Mouse (Mus musculus): ENCODE measurements around the gene Zdhhc12. TPM values are rescaled to one million over a fixed set of nuclear protein-coding genes. Genes with fewer than 3 reads are reported as not detected.
"Not testable (repeated sequence)": the region's sequence is repeated elsewhere in the genome, so short reads cannot be mapped to it uniquely, and the experiment has no call there.

The Zdhhc12 gene
- total RNA-seq, 4 experiments from 2014 or later = 3.1 to 3.9 (median 3.4) TPM

- no peak for DNase-seq (ENCODE audit: low spot score in 2 of 2)
Observed at GRCm38 (mm10) chr2:30064298-30064697, 29.1 kb downstream of the Zdhhc12 start.

GRCm38 (mm10) chr2:30063791-30064190 lies 29.7 kb downstream of the Zdhhc12 start:
- DNase-seq (ENCODE audit: low spot score in 2 of 2) = no peak

GRCm38 (mm10) chr2:30063235-30063634 lies 30.2 kb downstream of the Zdhhc12 start:
- no peak for DNase-seq (ENCODE audit: low spot score in 2 of 2)

GRCm38 (mm10) chr2:30062249-30063093 lies 31.0 kb downstream of the Zdhhc12 start:
- DNase-seq (ENCODE audit: low spot score in 2 of 2) = peak; percentile 26 to 32

GRCm38 (mm10) chr2:30061215-30062166 lies 32.0 kb downstream of the Zdhhc12 start:
- no peak for DNase-seq (ENCODE audit: low spot score in 2 of 2)

GRCm38 (mm10) chr2:30058418-30058817 lies 35.0 kb downstream of the Zdhhc12 start:
- no peak for DNase-seq (ENCODE audit: low spot score in 2 of 2)

- no peak for DNase-seq (ENCODE audit: low spot score in 2 of 2)
Observed at GRCm38 (mm10) chr2:30057223-30057904, 36.1 kb downstream of the Zdhhc12 start, which contains the start of gene Set. Gene Set, plus strand, starts transcription at chr2:30057378.

GRCm38 (mm10) chr2:30056736-30057135 lies 36.7 kb downstream of the Zdhhc12 start:
- no peak for DNase-seq (ENCODE audit: low spot score in 2 of 2)

- DNase-seq (ENCODE audit: low spot score in 2 of 2) = not testable (repeated sequence)
Observed at GRCm38 (mm10) chr2:30055310-30055709, 38.1 kb downstream of the Zdhhc12 start.

GRCm38 (mm10) chr2:30051992-30052761 lies 41.3 kb downstream of the Zdhhc12 start:
- DNase-seq (ENCODE audit: low spot score in 2 of 2) = no peak

GRCm38 (mm10) chr2:30049831-30050230 lies 43.6 kb downstream of the Zdhhc12 start:
- no peak for DNase-seq (ENCODE audit: low spot score in 2 of 2)

GRCm38 (mm10) chr2:30048699-30049388 lies 44.6 kb downstream of the Zdhhc12 start, which contains the start of gene Wdr34:
Gene Wdr34, minus strand, starts transcription at chr2:30048881.
- peak; percentile 94 to 96 for DNase-seq (ENCODE audit: low spot score in 2 of 2)

- DNase-seq (ENCODE audit: low spot score in 2 of 2) = no peak
Observed at GRCm38 (mm10) chr2:30048101-30048501, 45.3 kb downstream of the Zdhhc12 start.

- no peak for DNase-seq (ENCODE audit: low spot score in 2 of 2)
Observed at GRCm38 (mm10) chr2:30047127-30047526, 46.3 kb downstream of the Zdhhc12 start.

- no peak for DNase-seq (ENCODE audit: low spot score in 2 of 2)
Observed at GRCm38 (mm10) chr2:30044550-30044949, 48.9 kb downstream of the Zdhhc12 start.

- peak; percentile 47 to 52 for DNase-seq (ENCODE audit: low spot score in 2 of 2)
Observed at GRCm38 (mm10) chr2:30042445-30042844, 51.0 kb downstream of the Zdhhc12 start.

All from gastrocnemius, adult 8-10 months (tissue).